Mouse (Mus musculus): ENCODE results near the gene Grin3a. TPM values are rescaled to one million over a fixed set of nuclear protein-coding genes. Genes with fewer than 3 reads are reported as not detected.
A peak's percentile ranks its signal among the peaks of the same experiment; 100 is the strongest.
"Not testable (repeated sequence)": the region's sequence is repeated elsewhere in the genome, so short reads cannot be mapped to it uniquely, and the experiment has no call there.

The Grin3a gene
- total RNA-seq, 2 experiments from 2014 or later: 30.0 to 32.8 TPM

GRCm38 (mm10) chr4:49676071-49676470 is 169.5 kb downstream of the Grin3a start:
- H3K4me3 ChIP-seq: no peak overlapping the region
- no peak overlapping the region for H3K27ac ChIP-seq
- no peak for TF ChIP-seq CTCF (IDR thresholded peaks at IDR 0.05)
- DNase-seq (ENCODE audit: extremely low spot score in 1 of 2, low spot score in 2 of 2): no peak
- intact Hi-C loops (cut with DNase I): no loop called here

GRCm38 (mm10) chr4:49664850-49665249 is 180.7 kb downstream of the Grin3a start:
- DNase-seq (ENCODE audit: extremely low spot score in 1 of 2, low spot score in 2 of 2): peak; percentile 25 to 30
- TF ChIP-seq CTCF (IDR thresholded peaks at IDR 0.05): no peak
- Histone ChIP-seq H3K4me3 (no peak overlapping the region), H3K27ac (no peak overlapping the region)
- intact Hi-C loops (cut with DNase I): no loop called here

GRCm38 (mm10) chr4:49662231-49662630 is 183.3 kb downstream of the Grin3a start:
- TF ChIP-seq CTCF (IDR thresholded peaks at IDR 0.05): no peak
- intact Hi-C loops (cut with DNase I): no loop called here
- no peak for DNase-seq (ENCODE audit: extremely low spot score in 1 of 2, low spot score in 2 of 2)
- H3K4me3 ChIP-seq: no peak overlapping the region
- H3K27ac ChIP-seq: no peak overlapping the region

- Histone ChIP-seq H3K4me3 (no peak overlapping the region), H3K27ac (no peak overlapping the region)
- no peak for DNase-seq (ENCODE audit: extremely low spot score in 1 of 2, low spot score in 2 of 2)
- TF ChIP-seq CTCF (IDR thresholded peaks at IDR 0.05): no peak
- intact Hi-C loops (cut with DNase I): no loop called here
Observed at GRCm38 (mm10) chr4:49661664-49662063, 183.9 kb downstream of the Grin3a start.

GRCm38 (mm10) chr4:49659421-49659820 is 186.1 kb downstream of the Grin3a start:
- intact Hi-C loops (cut with DNase I): no loop called here
- Histone ChIP-seq H3K4me3 (no peak overlapping the region), H3K27ac (no peak overlapping the region)
- no peak for TF ChIP-seq CTCF (IDR thresholded peaks at IDR 0.05)
- no peak for DNase-seq (ENCODE audit: extremely low spot score in 1 of 2, low spot score in 2 of 2)

- Histone ChIP-seq H3K27ac (no peak overlapping the region), H3K4me3 (no peak overlapping the region)
- intact Hi-C loops (cut with DNase I): no loop called here
- no peak; the same call in 1 of the 2 replicates for TF ChIP-seq CTCF (IDR thresholded peaks at IDR 0.05)
- no peak for DNase-seq (ENCODE audit: extremely low spot score in 1 of 2, low spot score in 2 of 2)
Observed at GRCm38 (mm10) chr4:49639913-49640312, 205.6 kb downstream of the Grin3a start.

- no peak overlapping the region for H3K27ac ChIP-seq
- no peak for TF ChIP-seq CTCF (IDR thresholded peaks at IDR 0.05)
- no peak overlapping the region for H3K4me3 ChIP-seq
- DNase-seq (ENCODE audit: extremely low spot score in 1 of 2, low spot score in 2 of 2): no peak
- intact Hi-C loops (cut with DNase I): no loop called here
Observed at GRCm38 (mm10) chr4:49637821-49638220, 207.7 kb downstream of the Grin3a start.

- intact Hi-C loops (cut with DNase I): loop anchor here (1.0 kb wide), 1 partner anchor 111 kb away; the partner anchor contains the start of genes Mrpl50 and Zfp189
Observed at GRCm38 (mm10) chr4:49632139-49632481, 213.4 kb downstream of the Grin3a start.

GRCm38 (mm10) chr4:49631319-49632138 is 214.0 kb downstream of the Grin3a start, which contains the start of gene Rnf20:
Rnf20 (plus strand) TSS chr4:49632006.
- intact Hi-C loops (cut with DNase I): loop anchor here (1.0 to 2.0 kb wide), 2 partner anchors 35 to 110 kb away; partner anchors contain the start of genes Mrpl50, Tmem246 and Zfp189
- Histone ChIP-seq H3K27ac (peak within 1 kb of the TSS; percentile 73), H3K4me3 (peak within 1 kb of the TSS; percentile 89)
- no peak for TF ChIP-seq CTCF (IDR thresholded peaks at IDR 0.05)
- DNase-seq (ENCODE audit: extremely low spot score in 1 of 2, low spot score in 2 of 2): peak; percentile 95 to 97

More at GRCm38 (mm10) chr4:49632139-49632481, 213.4 kb downstream of the Grin3a start:
- Histone ChIP-seq H3K27ac (peak overlapping the region; percentile 73), H3K4me3 (peak overlapping the region; percentile 89)
- DNase-seq (ENCODE audit: extremely low spot score in 1 of 2, low spot score in 2 of 2): no peak
- no peak for TF ChIP-seq CTCF (IDR thresholded peaks at IDR 0.05)

- DNase-seq (ENCODE audit: extremely low spot score in 1 of 2, low spot score in 2 of 2): no peak
- TF ChIP-seq CTCF (IDR thresholded peaks at IDR 0.05): no peak
- intact Hi-C loops (cut with DNase I): loop anchor here (5.0 kb wide), 2 partner anchors 857 to 937 kb away; no protein-coding TSS in a partner anchor
- H3K27ac ChIP-seq: no peak overlapping the region
- H3K4me3 ChIP-seq: no peak overlapping the region
Observed at GRCm38 (mm10) chr4:49628941-49629340, 216.6 kb downstream of the Grin3a start.

GRCm38 (mm10) chr4:49626973-49627372 is 218.6 kb downstream of the Grin3a start:
- TF ChIP-seq CTCF (IDR thresholded peaks at IDR 0.05): peak; percentile 87
- intact Hi-C loops (cut with DNase I): loop anchor here (1.0 to 5.0 kb wide), 3 partner anchors 60 to 935 kb away; no protein-coding TSS in a partner anchor
- DNase-seq (ENCODE audit: extremely low spot score in 1 of 2, low spot score in 2 of 2): peak; percentile 77
- Histone ChIP-seq H3K4me3 (no peak overlapping the region), H3K27ac (no peak overlapping the region)

- DNase-seq (ENCODE audit: extremely low spot score in 1 of 2, low spot score in 2 of 2); H3K4me3 ChIP-seq; H3K27ac ChIP-seq: not testable (repeated sequence)
- intact Hi-C loops (cut with DNase I): loop anchor here (5.0 kb wide), 2 partner anchors 853 to 933 kb away; no protein-coding TSS in a partner anchor
Observed at GRCm38 (mm10) chr4:49624969-49625368, 220.6 kb downstream of the Grin3a start.
